11 mouse cellular contexts compared by ENCODE assay signal in the genomic region with DNA sequence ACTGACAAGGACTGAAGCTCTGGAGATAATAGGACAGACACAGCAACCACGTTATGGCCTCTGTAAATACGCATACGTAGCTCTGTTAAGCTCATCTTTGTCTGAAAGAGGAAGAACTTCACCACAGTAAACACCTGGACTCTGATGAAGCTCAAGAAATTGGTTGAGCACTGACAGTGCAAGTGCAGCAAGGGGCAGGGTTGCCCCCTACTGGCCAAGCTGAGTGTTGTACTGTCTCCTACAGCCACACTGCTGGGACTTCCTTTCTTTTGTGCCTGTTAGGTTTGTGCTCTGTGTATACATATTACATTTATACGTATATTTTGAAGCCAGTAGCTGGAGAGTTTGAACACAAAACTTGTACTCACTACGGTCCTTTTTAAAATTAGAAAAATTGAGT. TPM values are rescaled to one million over a fixed set of nuclear protein-coding genes. Genes with fewer than 3 reads are reported as not detected.
DNase-seq lines count a peak whose midpoint lies in the region; ATAC-seq and TF ChIP-seq lines count a peak whose summit lies in the region.
"Had no signal": no experiment of that assay in that cellular context is flagged by ENCODE, and none has a peak within 500 bp of the region (broad histone marks: within the 10 kb centered on the region; RNA-seq: fewer than 3 reads in every experiment).

No protein-coding gene starts in this region.

- H3K27ac ChIP-seq in heart, adult 2 months = no peak overlapping the region
- H3K27ac ChIP-seq in midbrain, embryonic 16.5 days (ENCODE audit: low read length) = no peak overlapping the region
- H3K27ac ChIP-seq: embryonic facial prominence, embryonic 12.5 days had no signal

- H3K4me3 ChIP-seq in heart, adult 2 months = no peak overlapping the region
- H3K4me3 ChIP-seq in midbrain, embryonic 16.5 days (ENCODE audit: low read depth, low read length) = no peak overlapping the region
- H3K4me3 ChIP-seq: embryonic facial prominence, embryonic 12.5 days had no signal

- H3K4me1 ChIP-seq in heart, adult 2 months (ENCODE audit: control insufficient read depth, insufficient read depth, low read length) = no peaks in the 10 kb centered on the region
- no peaks in the 10 kb centered on the region for H3K4me1 ChIP-seq in midbrain, embryonic 16.5 days (ENCODE audit: control insufficient read depth, insufficient read depth, low read length)
- H3K4me1 ChIP-seq: embryonic facial prominence, embryonic 12.5 days had no signal

- no peak for TF ChIP-seq POLR2A in heart, adult 2 months (IDR thresholded peaks at IDR 0.05; ENCODE audit: insufficient read depth, low read depth, low read length)

- H3K9ac ChIP-seq in heart, adult 2 months (ENCODE audit: low read depth, low read length) = no peak overlapping the region
- H3K9ac ChIP-seq in midbrain, embryonic 16.5 days (ENCODE audit: low read depth, low read length) = no peak overlapping the region
- H3K9ac ChIP-seq: embryonic facial prominence, embryonic 12.5 days had no signal

- ATAC-seq in midbrain, embryonic 16.5 days = no peak

- TF ChIP-seq CTCF in heart, adult 2 months (IDR thresholded peaks at IDR 0.05) = peak; percentile 73

- H3K36me3 ChIP-seq in heart, adult 2 months (ENCODE audit: control insufficient read depth, insufficient read depth, low read length) = no peaks in the 10 kb centered on the region
- no peaks in the 10 kb centered on the region for H3K36me3 ChIP-seq in midbrain, embryonic 16.5 days (ENCODE audit: control insufficient read depth, insufficient read depth, low read length)
- H3K36me3 ChIP-seq: embryonic facial prominence, embryonic 12.5 days had no signal

- intact Hi-C loops in heart, adult 2 months (cut with DNase I) = no loop called here
- intact Hi-C loops in left cerebral cortex, postnatal 25 days (cut with DNase I) = no loop called here

- H3K4me2 ChIP-seq in midbrain, embryonic 16.5 days (ENCODE audit: low read length) = no peak overlapping the region
- H3K4me2 ChIP-seq: embryonic facial prominence, embryonic 12.5 days had no signal

- H3K79me2 ChIP-seq in heart, adult 2 months (replicated peaks; ENCODE audit: control insufficient read depth, insufficient read depth, low read length) = no peaks in the 10 kb centered on the region

- 41% methylated on average over 5 of the region's 5 CpGs for WGBS in heart, adult 2 months
- WGBS in midbrain, embryonic 16.5 days = 46% methylated on average over 5 of the region's 5 CpGs

- H3K9me3 ChIP-seq in midbrain, embryonic 16.5 days (replicated peaks; ENCODE audit: control insufficient read depth, low read length, poor library complexity, severe bottlenecking) = no peaks in the 10 kb centered on the region
- H3K9me3 ChIP-seq: embryonic facial prominence, embryonic 12.5 days had no signal

- DNase-seq in heart, adult 2 months = no peak
- DNase-seq in heart, adult 9 months (ENCODE audit: low spot score in 2 of 2) = no peak
- DNase-seq in right cerebral cortex, adult 18-20 months = peak; percentile 17
- no peak for DNase-seq in right cerebral cortex, postnatal 25 days
- DNase-seq in adrenal gland, postnatal 14 days = peak; percentile 47
- peak; percentile 23 to 39 for DNase-seq in left cerebral cortex, postnatal 25 days (ENCODE audit: low spot score in 2 of 2)
- no peak for DNase-seq in yolk sac, embryonic 10.5 days (ENCODE audit: low spot score)

- no peak for TF ChIP-seq EP300 in heart, adult 2 months (IDR thresholded peaks at IDR 0.05; ENCODE audit: insufficient read depth, low read depth, low read length)

- no peaks in the 10 kb centered on the region for H3K27me3 ChIP-seq in heart, adult 2 months (ENCODE audit: control insufficient read depth, insufficient read depth, low read length)
- H3K27me3 ChIP-seq in midbrain, embryonic 16.5 days (ENCODE audit: control insufficient read depth, insufficient read depth, low read depth, low read length) = no peaks in the 10 kb centered on the region
- H3K27me3 ChIP-seq: embryonic facial prominence, embryonic 12.5 days had no signal

RNA-seq across cellular contexts. Expression of a gene that starts 26.6 kb away (rescaled TPM):
- total RNA-seq in heart, adult 2 months (2021) = not detected
- not detected in 2 replicates for polyA plus RNA-seq in heart, adult 2 months (2012; rRNA removed)
- not detected in 2 replicates for total RNA-seq in adrenal gland, postnatal 14 days (2021)
- total RNA-seq in left cerebral cortex, postnatal 25 days (2021) = not detected
- not detected in 2 replicates for polyA plus RNA-seq in midbrain, embryonic 16.5 days (2015; fragmentation: Nextera tagmentation; extraction: Ambion mirVana)
- total RNA-seq: layer of hippocampus, postnatal 25 days; neutrophil, adult 5-6 weeks had no signal
- polyA plus RNA-seq: embryonic facial prominence, embryonic 12.5 days had no signal

RNA-seq across cellular contexts. Expression of a gene that starts 53.6 kb away (rescaled TPM):
- 1 to 10 TPM; 1.5 to 2.0 TPM for total RNA-seq in heart, adult 2 months (2021)
- polyA plus RNA-seq in heart, adult 2 months (2012; rRNA removed) = 0.25 and 0.88 TPM in 2 replicates
- 5.2 and 6.9 TPM in 2 replicates for total RNA-seq in adrenal gland, postnatal 14 days (2021)
- 10 to 100 TPM; 20.2 to 20.5 TPM for total RNA-seq in left cerebral cortex, postnatal 25 days (2021)
- 35.9 and 37.2 TPM in 2 replicates for polyA plus RNA-seq in midbrain, embryonic 16.5 days (2015; fragmentation: Nextera tagmentation; extraction: Ambion mirVana)
- total RNA-seq: neutrophil, adult 5-6 weeks had no signal

Comparison
In these comparisons a context has a peak if more than half of its experiments do, and no peak if none do; other contexts are left out.
1. DNase-seq: peak in right cerebral cortex, adult 18-20 months (single experiment), adrenal gland, postnatal 14 days (single experiment) and left cerebral cortex, postnatal 25 days (2 of 2); none in heart, adult 2 months (0 of 2), heart, adult 9 months (0 of 2), right cerebral cortex, postnatal 25 days (single experiment) and yolk sac, embryonic 10.5 days (single experiment).